Mouse (Mus musculus) G1E (cell line): Measurements from ENCODE around the gene Kmt5b.

ENCODE experiments used
- CTCF ChIP-seq: IDR thresholded peaks from 2 replicates; pipeline ENCODE4 v1.5.1; 2012; ENCODE audit warnings: low read depth, low read length, inconsistent platforms, mixed read lengths
- GATA1 ChIP-seq: IDR thresholded peaks from 2 replicates; pipeline ENCODE4 v1.6.1; 2012; ENCODE audit warnings: borderline replicate concordance, low read length, inconsistent platforms, mixed read lengths
- GATA2 ChIP-seq: IDR thresholded peaks from 2 replicates; pipeline ENCODE4 v1.6.1; 2012; ENCODE audit warnings: low read depth, low read length, inconsistent platforms, borderline replicate concordance

DNA sequence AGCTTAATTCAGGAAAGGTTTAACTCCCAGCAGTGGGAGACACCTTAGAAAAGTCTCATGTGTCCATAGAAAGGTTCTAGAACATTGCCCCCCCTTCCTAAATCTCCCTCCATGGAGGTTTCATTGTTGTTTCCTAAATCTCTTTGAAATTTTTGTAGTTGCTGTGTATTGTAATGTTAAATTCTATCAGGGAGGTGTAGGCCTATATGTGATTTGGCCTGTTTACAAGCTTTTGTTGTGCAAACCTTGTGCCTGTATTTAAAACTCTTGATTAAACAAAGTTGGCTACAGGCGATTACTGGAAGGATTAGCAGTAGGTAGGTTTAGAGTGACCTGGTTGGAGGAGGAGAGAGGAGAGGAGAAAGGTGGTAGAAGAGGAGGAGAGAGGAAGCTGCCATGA is 9.4 kb upstream of the Kmt5b start:
- TF ChIP-seq GATA1 (no peak), CTCF (no peak), GATA2 (no peak)
